Mouse (Mus musculus): Measurements from ENCODE around the gene Trp53bp1.

GRCm38 (mm10) chr2:121239426-121239825, 31.8 kb downstream of the Trp53bp1 start:
- TF ChIP-seq CTCF (conservative IDR thresholded peaks at IDR 0.05 in 1 of 2, IDR thresholded peaks at IDR 0.05 in 1 of 2; ENCODE audit: low read depth in 2 of 2, low read length in 2 of 2) = no peak
- no peak for TF ChIP-seq SIN3A (IDR thresholded peaks at IDR 0.05; ENCODE audit: low read length)
- no peak for TF ChIP-seq POLR2A (IDR thresholded peaks at IDR 0.05; ENCODE audit: low read depth, low read length)
- no peak for TF ChIP-seq RAD21 (IDR thresholded peaks at IDR 0.05; ENCODE audit: low read depth, low read length)
- TF ChIP-seq CHD1 (IDR thresholded peaks at IDR 0.05; ENCODE audit: low read depth, low read length) = no peak
- TF ChIP-seq JUND (conservative IDR thresholded peaks at IDR 0.05; ENCODE audit: low read depth, low read length) = no peak
- no peak for TF ChIP-seq E2F4 (IDR thresholded peaks at IDR 0.05; ENCODE audit: insufficient replicate concordance, low read depth, low read length)
- no peak for TF ChIP-seq EP300 (IDR thresholded peaks at IDR 0.05; ENCODE audit: low read length)
- no peak for TF ChIP-seq MYC (IDR thresholded peaks at IDR 0.05; ENCODE audit: low read depth, low read length)
- no peak for TF ChIP-seq TCF12 (IDR thresholded peaks at IDR 0.05; ENCODE audit: low read depth, low read length)
